Mouse (Mus musculus): Measurements from ENCODE around the gene Spon1. TPM values are rescaled to one million over a fixed set of nuclear protein-coding genes. Genes with fewer than 3 reads are reported as not detected.

The Spon1 gene
- polyA plus RNA-seq, 1 experiment from 2014 or later: 10.5 TPM

- ATAC-seq (ENCODE audit: borderline replicate concordance, extremely low read depth, low FRiP score, low TSS enrichment): no peak
Observed at GRCm38 (mm10) chr7:113823026-113823425, 57.2 kb downstream of the Spon1 start.

DNA sequence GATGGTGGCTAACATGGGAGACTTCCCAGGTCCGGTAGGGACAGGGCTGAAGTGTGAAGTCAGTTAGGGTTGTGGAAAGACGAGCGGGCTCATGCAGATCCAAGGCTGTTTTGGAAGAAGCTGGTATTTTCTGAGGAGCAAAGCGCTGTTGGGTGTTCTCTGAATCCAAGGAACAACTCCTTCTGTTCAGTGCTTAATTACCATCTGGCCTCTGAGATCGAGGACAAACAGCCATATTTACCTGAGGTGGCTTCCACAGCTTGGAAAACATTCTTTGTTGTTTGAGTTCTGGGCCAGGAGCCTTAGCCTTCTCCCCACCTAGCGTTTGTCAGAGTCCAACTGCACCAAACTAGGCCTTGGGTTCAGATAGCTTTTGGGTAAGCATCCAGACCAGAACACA is 58.9 kb downstream of the Spon1 start:
- peaks cover 3% of the 10 kb centered on the region; the same call in 1 of the 2 replicates for H3K4me1 ChIP-seq
- no peak for ATAC-seq (ENCODE audit: borderline replicate concordance, extremely low read depth, low FRiP score, low TSS enrichment)
- H3K4me2 ChIP-seq: no peak overlapping the region
- H3K36me3 ChIP-seq: no peaks in the 10 kb centered on the region
- H3K9ac ChIP-seq: no peak overlapping the region
- H3K27ac ChIP-seq: no peak overlapping the region
- H3K9me3 ChIP-seq: no peaks in the 10 kb centered on the region
- no peak overlapping the region for H3K4me3 ChIP-seq
- no peaks in the 10 kb centered on the region for H3K27me3 ChIP-seq
- 82% methylated on average over 6 of the region's 6 CpGs for WGBS

More at GRCm38 (mm10) chr7:113823026-113823425, 57.2 kb downstream of the Spon1 start:
- H3K9me3 ChIP-seq: no peaks in the 10 kb centered on the region
- no peak overlapping the region for H3K9ac ChIP-seq
- no peak overlapping the region for H3K4me2 ChIP-seq
- H3K27me3 ChIP-seq: no peaks in the 10 kb centered on the region
- 28% methylated on average over 3 of the region's 3 CpGs for WGBS
- H3K4me1 ChIP-seq: peaks cover 8% of the 10 kb centered on the region
- no peaks in the 10 kb centered on the region for H3K36me3 ChIP-seq
- no peak overlapping the region for H3K27ac ChIP-seq
- no peak overlapping the region for H3K4me3 ChIP-seq

GRCm38 (mm10) chr7:113825498-113826205 is 59.9 kb downstream of the Spon1 start:
- Histone ChIP-seq H3K9me3 (no peaks in the 10 kb centered on the region), H3K9ac (no peak overlapping the region), H3K4me2 (no peak overlapping the region), H3K36me3 (no peaks in the 10 kb centered on the region), H3K4me3 (no peak overlapping the region), H3K27me3 (no peaks in the 10 kb centered on the region), H3K4me1 (peaks cover under 1% of the 10 kb centered on the region; the same call in 1 of the 2 replicates), H3K27ac (no peak overlapping the region)
- 58% methylated on average over 5 of the region's 5 CpGs for WGBS
- no peak for ATAC-seq (ENCODE audit: borderline replicate concordance, extremely low read depth, low FRiP score, low TSS enrichment)

GRCm38 (mm10) chr7:113826510-113826909 is 60.7 kb downstream of the Spon1 start:
- Histone ChIP-seq H3K4me1 (no peaks in the 10 kb centered on the region), H3K36me3 (no peaks in the 10 kb centered on the region), H3K27me3 (no peaks in the 10 kb centered on the region), H3K4me2 (no peak overlapping the region), H3K4me3 (no peak overlapping the region), H3K9me3 (no peaks in the 10 kb centered on the region), H3K27ac (no peak overlapping the region), H3K9ac (no peak overlapping the region)
- WGBS: 28% methylated on average over 1 of the region's 1 CpGs
- no peak for ATAC-seq (ENCODE audit: borderline replicate concordance, extremely low read depth, low FRiP score, low TSS enrichment)

DNA sequence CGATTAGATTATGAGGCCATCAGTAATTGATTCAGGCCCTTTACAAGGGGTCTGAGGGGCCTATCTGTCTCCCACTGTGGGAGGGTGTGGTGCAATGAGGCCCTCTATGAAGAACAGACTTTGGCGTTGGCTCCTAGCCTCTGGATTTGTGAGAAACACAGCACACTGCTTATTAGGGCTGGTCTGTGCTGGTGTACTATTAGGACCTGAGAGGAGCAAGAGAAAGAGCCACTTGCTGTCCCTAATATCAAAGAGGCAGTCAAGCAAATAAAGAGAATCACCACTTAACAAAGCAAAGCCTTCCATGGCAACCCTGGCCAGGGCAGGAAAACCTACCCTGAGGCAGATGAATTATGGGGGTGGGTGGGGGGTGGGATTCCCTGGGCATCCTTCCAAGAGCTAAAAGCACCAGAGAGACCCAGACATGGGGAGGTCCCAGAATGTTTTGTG is 62.3 kb downstream of the Spon1 start:
- no peak overlapping the region for H3K9ac ChIP-seq
- no peak overlapping the region for H3K4me3 ChIP-seq
- no peaks in the 10 kb centered on the region for H3K9me3 ChIP-seq
- no peak overlapping the region for H3K4me2 ChIP-seq
- H3K27me3 ChIP-seq: no peaks in the 10 kb centered on the region
- WGBS: 72% methylated on average over 2 of the region's 2 CpGs
- no peak overlapping the region for H3K27ac ChIP-seq
- H3K4me1 ChIP-seq: no peaks in the 10 kb centered on the region
- no peak for ATAC-seq (ENCODE audit: borderline replicate concordance, extremely low read depth, low FRiP score, low TSS enrichment)
- H3K36me3 ChIP-seq: no peaks in the 10 kb centered on the region

GRCm38 (mm10) chr7:113828576-113828975 is 62.8 kb downstream of the Spon1 start:
- no peak overlapping the region for H3K4me3 ChIP-seq

GRCm38 (mm10) chr7:113837151-113837550 is 71.4 kb downstream of the Spon1 start:
- Histone ChIP-seq H3K4me1 (no peaks in the 10 kb centered on the region), H3K27me3 (no peaks in the 10 kb centered on the region), H3K4me2 (no peak overlapping the region), H3K9ac (no peak overlapping the region), H3K9me3 (no peaks in the 10 kb centered on the region), H3K4me3 (no peak overlapping the region), H3K27ac (no peak overlapping the region), H3K36me3 (no peaks in the 10 kb centered on the region)
- no peak for ATAC-seq (ENCODE audit: borderline replicate concordance, extremely low read depth, low FRiP score, low TSS enrichment)
- WGBS: 83% methylated on average over 4 of the region's 4 CpGs

More at GRCm38 (mm10) chr7:113828576-113828975, 62.8 kb downstream of the Spon1 start:
- Histone ChIP-seq H3K9me3 (no peaks in the 10 kb centered on the region), H3K36me3 (no peaks in the 10 kb centered on the region), H3K9ac (no peak overlapping the region), H3K27ac (no peak overlapping the region), H3K4me1 (no peaks in the 10 kb centered on the region), H3K27me3 (no peaks in the 10 kb centered on the region), H3K4me2 (no peak overlapping the region)
- WGBS: 64% methylated on average over 2 of the region's 2 CpGs
- ATAC-seq (ENCODE audit: borderline replicate concordance, extremely low read depth, low FRiP score, low TSS enrichment): no peak

GRCm38 (mm10) chr7:113839431-113839830 is 73.6 kb downstream of the Spon1 start:
- H3K36me3 ChIP-seq: no peaks in the 10 kb centered on the region
- ATAC-seq (ENCODE audit: borderline replicate concordance, extremely low read depth, low FRiP score, low TSS enrichment): no peak
- no peak overlapping the region for H3K9ac ChIP-seq
- H3K4me2 ChIP-seq: no peak overlapping the region
- H3K9me3 ChIP-seq: no peaks in the 10 kb centered on the region
- no peak overlapping the region for H3K4me3 ChIP-seq
- H3K27me3 ChIP-seq: no peaks in the 10 kb centered on the region
- H3K4me1 ChIP-seq: no peaks in the 10 kb centered on the region
- no peak overlapping the region for H3K27ac ChIP-seq
- 70% methylated on average over 8 of the region's 8 CpGs for WGBS

GRCm38 (mm10) chr7:113841521-113841920 is 75.7 kb downstream of the Spon1 start:
- Histone ChIP-seq H3K4me2 (no peak overlapping the region), H3K27me3 (no peaks in the 10 kb centered on the region), H3K9ac (no peak overlapping the region), H3K4me1 (no peaks in the 10 kb centered on the region), H3K9me3 (no peaks in the 10 kb centered on the region), H3K36me3 (no peaks in the 10 kb centered on the region), H3K4me3 (no peak overlapping the region), H3K27ac (no peak overlapping the region)
- 83% methylated on average over 2 of the region's 2 CpGs for WGBS
- ATAC-seq (ENCODE audit: borderline replicate concordance, extremely low read depth, low FRiP score, low TSS enrichment): no peak

DNA sequence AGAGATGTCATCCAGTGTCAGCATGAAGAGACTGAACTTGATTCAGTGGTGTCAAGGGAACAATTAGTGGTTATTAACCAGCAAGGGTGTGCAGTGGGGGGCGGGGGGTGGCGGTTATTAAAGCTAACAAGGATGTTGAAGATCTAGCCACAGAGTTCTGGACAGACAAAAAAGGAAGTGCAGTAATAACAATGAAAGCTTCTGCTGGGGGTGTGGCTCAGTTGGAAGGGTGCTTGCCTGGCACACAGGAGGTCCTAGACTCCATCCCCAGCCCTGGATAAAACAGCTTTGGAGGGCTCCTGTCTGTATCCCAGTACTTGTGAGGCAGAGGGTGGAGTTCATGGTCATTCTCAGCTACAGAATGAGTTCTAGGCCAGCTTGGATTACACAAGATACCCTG is 77.4 kb downstream of the Spon1 start:
- Histone ChIP-seq H3K4me3 (no peak overlapping the region), H3K9me3 (no peaks in the 10 kb centered on the region), H3K9ac (no peak overlapping the region), H3K27me3 (no peaks in the 10 kb centered on the region), H3K36me3 (no peaks in the 10 kb centered on the region), H3K4me1 (no peaks in the 10 kb centered on the region), H3K27ac (no peak overlapping the region), H3K4me2 (no peak overlapping the region)
- WGBS: 59% methylated on average over 2 of the region's 2 CpGs
- ATAC-seq (ENCODE audit: borderline replicate concordance, extremely low read depth, low FRiP score, low TSS enrichment): no peak

- Histone ChIP-seq H3K4me2 (no peak overlapping the region), H3K4me3 (no peak overlapping the region), H3K9ac (no peak overlapping the region), H3K27me3 (no peaks in the 10 kb centered on the region), H3K27ac (no peak overlapping the region), H3K36me3 (no peaks in the 10 kb centered on the region), H3K9me3 (no peaks in the 10 kb centered on the region), H3K4me1 (no peaks in the 10 kb centered on the region)
- ATAC-seq (ENCODE audit: borderline replicate concordance, extremely low read depth, low FRiP score, low TSS enrichment): no peak
- 72% methylated on average over 5 of the region's 5 CpGs for WGBS
Observed at GRCm38 (mm10) chr7:113845191-113845590, 79.4 kb downstream of the Spon1 start.

GRCm38 (mm10) chr7:113846553-113846952 is 80.8 kb downstream of the Spon1 start:
- ATAC-seq (ENCODE audit: borderline replicate concordance, extremely low read depth, low FRiP score, low TSS enrichment): no peak
- H3K4me3 ChIP-seq: no peak overlapping the region
- no peaks in the 10 kb centered on the region for H3K4me1 ChIP-seq
- no peaks in the 10 kb centered on the region for H3K36me3 ChIP-seq
- no peaks in the 10 kb centered on the region for H3K9me3 ChIP-seq
- WGBS: 36% methylated on average over 3 of the region's 3 CpGs
- H3K27me3 ChIP-seq: no peaks in the 10 kb centered on the region
- H3K9ac ChIP-seq: no peak overlapping the region
- H3K4me2 ChIP-seq: no peak overlapping the region
- H3K27ac ChIP-seq: no peak overlapping the region
